Mouse (Mus musculus): ENCODE data around the gene Arnt.

- TF ChIP-seq EP300 (IDR thresholded peaks at IDR 0.05) (no peak), CTCF (IDR thresholded peaks at IDR 0.05) (no peak)
Measured at GRCm38 (mm10) chr3:95538936-95539335, 104.7 kb downstream of the Arnt start.
